Mouse (Mus musculus) Muller cell, postnatal 12 days (primary cell): ENCODE measurements at regions not wholly inside any gene's neighbourhood (a gene's known extent, or its start where the extent isn't known, plus 50 kb on each side); places are given as distances from the start of the nearest gene placed in this dataset.

Experiments
- DNase-seq: peaks from one replicate; pipeline ENCODE4 v3.0.0-alpha.2; 2015; ENCODE audit errors: inconsistent ontology term

DNA sequence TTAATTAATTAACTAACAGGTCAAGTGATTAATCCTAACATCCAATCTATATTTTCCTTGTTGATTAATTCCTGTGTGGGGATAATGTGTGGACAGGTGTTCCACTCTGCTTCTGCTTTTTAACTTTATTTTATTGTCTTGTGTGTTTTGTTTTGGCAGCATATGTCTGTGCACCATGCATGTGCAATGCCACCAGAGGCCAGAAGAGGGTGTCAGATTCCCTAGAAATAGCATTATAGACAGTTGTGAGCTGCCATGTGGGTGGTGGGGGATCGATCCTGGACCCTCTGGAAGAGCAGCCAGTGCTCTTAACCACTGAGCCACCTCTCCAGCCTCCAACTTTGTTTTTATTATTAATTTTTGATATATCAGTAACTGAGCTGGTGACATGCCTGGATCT lies 65.6 kb downstream of the En1 start:
- no peak for DNase-seq

DNA sequence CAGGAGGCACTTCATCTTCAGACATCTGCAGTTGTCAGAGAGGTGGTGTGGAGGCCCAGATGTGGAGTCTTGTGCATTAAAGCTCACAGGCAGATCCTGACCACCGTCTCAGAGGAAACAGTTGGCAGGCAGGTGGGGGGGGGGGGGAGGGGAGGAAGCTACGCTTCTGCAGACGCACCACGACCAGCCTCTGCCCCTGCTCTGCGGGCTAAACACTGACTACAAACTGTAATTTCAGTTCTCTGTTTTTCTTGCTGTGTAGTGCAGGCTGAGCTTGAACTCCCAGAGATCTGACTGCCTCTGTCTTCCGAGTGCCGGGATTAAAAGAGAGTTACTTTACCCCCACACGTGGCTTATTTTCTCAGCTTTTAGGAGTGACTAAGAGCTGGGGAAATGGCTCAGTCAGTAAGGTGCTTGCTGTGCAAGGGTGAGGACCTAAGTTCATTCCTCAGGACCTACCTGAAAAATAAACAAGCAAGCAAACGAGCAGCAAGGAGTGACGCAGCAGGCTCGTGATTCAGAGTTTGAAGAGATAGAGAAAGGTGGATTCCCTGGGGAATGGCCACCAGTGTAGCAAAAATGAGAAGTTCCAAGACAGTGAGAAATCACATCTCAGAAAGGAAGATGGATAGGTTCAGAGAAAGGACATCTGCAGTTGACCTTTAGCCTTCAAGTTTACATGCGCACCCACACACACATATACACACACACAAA lies 81.5 kb downstream of the En1 start:
- no peak for DNase-seq

GRCm38 (mm10) chr1:120685650-120686244 lies 83.5 kb downstream of the En1 start:
- DNase-seq, result no peak

GRCm38 (mm10) chr1:120691571-120691970 lies 89.4 kb downstream of the En1 start:
- DNase-seq, result no peak

DNA sequence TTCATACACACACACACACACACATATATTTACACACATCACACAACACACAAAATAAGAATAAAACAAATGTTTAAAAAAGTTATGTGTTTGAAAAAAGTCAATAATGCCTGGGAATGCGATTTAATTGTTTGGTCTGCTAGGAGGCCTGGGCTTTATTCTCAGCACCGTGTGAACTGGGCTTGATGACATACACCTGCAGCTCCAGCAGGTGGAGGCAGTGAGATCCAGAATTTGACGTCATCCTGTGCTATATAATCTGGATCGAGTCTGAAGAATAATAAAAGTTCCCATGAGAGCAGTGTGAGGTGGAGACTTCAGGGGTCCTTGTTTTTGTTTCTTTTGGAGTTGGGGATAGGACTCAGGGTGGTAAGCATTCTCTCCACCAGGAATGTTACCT lies 96.0 kb downstream of the En1 start:
- no peak for DNase-seq

GRCm38 (mm10) chr1:120704201-120704600 lies 102.0 kb downstream of the En1 start:
- no peak for DNase-seq

DNA sequence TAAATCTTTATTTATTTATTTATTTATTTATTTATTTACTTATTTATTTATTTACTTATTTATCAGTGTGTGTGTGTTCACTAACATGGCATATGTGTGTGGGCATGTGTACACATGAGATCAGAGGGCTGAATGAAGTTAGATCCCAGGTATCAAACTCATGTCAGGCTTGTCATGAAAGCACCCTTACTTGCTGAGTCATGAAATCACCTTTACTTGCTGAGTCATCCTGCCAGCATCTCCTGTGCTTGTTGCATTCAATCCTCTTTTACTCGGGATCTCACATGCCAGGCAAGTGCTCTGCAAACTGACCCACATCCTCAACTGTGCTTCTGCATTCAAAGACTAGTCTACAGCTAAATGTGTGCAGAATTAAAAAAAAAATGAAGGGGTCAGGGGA lies 103.8 kb downstream of the En1 start:
- DNase-seq, result no peak

GRCm38 (mm10) chr1:120708511-120708910 lies 106.3 kb downstream of the En1 start:
- no peak for DNase-seq

DNA sequence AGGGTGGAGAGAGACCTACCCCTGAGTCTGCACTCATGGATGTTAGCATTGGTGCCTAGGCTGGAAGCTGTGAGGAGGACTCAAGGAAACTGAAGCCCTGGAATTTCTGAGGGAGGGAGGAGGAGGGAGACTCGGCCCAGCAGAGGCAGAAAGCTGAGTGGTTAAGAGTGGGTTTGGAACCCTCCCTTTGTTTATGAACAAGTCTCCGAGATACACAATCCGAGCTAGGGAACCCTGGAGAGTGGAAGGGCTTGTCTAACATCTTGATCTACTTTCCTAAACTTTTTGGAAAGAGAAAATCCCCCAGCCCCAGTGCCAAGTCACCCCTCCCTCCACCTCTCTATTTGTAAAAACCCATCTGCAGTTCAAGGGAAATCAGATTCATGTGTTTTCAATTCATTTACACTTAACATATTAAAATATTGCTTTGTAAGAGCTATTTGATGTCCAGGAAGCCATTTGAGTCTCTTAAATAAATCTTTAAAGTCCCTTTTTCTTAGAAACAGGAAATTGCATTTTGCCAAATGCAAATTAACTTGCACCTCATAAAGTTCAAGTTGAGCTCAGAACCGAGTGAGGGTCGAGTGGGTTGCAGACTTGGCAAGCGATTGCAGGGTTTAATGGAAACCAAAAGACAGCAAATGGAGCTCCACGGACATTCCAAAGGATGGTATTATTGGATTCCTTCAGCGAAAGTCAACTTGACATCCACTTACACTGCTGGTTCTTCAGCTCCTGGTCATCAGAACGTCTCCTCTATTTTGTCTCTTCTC lies 113.1 kb downstream of the En1 start:
- no peak for DNase-seq

GRCm38 (mm10) chr1:120726777-120727176 lies 124.6 kb downstream of the En1 start:
- no peak for DNase-seq

DNA sequence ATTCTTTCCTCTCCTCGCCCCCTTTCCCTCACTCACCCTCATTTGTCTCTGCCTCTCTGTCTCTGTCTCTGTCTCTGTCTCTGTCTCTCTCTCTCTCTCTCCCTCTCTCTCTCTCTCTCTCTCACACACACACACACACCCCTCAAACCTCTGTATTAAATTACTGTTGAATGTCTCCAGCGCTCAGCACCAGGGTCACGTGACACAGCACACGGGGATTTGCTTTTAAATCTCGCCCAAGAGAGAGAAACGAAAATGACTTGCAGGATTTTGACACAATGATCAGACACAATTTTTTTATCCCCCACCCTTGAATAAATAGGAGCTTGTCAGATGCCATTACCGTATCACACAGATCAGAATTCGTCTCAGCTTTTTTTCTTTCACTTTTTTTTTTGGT lies 125.2 kb downstream of the En1 start:
- DNase-seq, result no peak

- no peak for DNase-seq
Measured at GRCm38 (mm10) chr1:120732003-120732402, 129.8 kb downstream of the En1 start.

GRCm38 (mm10) chr1:120733683-120734082 lies 131.5 kb downstream of the En1 start:
- no peak for DNase-seq

DNA sequence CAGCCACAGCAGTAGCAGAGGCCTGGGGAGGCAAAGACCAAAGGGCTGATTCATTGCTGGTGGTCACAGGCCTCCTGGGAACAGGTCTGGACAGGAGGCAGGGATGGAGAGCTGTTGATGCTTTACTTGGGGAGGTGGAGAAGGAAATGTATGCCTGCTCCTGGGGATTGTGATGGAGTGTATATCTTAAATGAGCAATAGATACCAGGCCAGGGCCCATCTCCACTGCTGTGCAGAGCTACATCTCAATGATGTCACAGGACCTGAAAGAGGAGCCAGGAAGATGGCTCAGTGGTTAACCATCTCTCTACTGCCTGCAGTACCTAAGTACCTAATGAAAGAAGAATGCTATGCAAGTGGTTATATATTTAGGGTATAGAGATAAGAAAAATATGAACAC lies 132.6 kb downstream of the En1 start:
- DNase-seq, result no peak

DNA sequence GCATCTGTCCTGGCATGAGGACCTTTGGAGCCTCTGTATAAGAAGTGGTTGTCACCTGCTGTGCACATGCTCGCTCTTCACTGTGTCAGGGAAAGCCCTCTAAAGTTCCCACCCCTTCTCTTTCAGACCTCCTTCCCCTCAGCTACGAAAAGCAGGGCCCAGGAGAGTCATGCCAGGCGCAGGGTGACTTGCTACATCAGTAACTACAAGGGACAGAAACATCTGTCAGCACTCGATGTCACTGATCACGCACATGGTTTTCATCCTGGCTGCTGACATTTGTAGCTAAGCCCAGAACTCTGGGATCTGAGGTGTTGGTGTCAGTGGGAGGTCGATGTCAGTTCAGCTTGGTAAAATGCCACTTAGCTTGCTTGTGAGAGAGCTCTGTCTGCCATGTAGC lies 137.3 kb downstream of the En1 start:
- no peak for DNase-seq

DNA sequence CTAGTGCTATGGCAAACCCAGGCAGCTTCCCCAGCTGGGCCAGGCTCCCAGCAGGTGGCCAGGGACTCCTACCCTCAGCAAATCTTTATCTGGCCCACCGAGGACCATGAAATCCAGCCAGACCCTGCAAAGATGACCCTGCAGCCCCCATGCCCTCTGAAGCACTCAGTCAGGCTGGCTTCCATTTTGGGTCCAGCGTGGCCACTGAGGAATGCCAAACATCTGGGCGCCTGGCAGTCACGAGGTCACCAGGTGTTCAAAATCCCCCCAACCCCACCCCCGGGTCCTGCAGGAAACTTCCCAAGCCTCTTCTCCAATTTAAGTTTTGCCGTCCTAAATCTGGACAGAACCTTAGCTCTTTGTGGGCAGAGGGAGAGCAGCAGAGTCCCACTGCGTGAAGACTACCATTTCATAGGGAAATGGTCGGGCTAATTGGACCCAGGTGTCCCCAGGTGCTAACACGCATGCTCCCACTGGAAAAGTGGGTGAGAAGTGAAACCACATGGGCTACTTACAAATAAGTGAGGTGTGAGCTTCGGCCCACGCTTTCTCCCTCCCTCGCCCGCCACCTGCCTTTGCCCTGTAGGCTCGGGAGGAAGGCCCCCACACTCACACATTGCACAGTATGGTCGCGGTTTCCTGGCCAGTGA lies 139.0 kb downstream of the En1 start:
- no peak for DNase-seq

- DNase-seq, result peak; percentile 40
Measured at GRCm38 (mm10) chr1:120748963-120749362, 146.7 kb downstream of the En1 start.

DNA sequence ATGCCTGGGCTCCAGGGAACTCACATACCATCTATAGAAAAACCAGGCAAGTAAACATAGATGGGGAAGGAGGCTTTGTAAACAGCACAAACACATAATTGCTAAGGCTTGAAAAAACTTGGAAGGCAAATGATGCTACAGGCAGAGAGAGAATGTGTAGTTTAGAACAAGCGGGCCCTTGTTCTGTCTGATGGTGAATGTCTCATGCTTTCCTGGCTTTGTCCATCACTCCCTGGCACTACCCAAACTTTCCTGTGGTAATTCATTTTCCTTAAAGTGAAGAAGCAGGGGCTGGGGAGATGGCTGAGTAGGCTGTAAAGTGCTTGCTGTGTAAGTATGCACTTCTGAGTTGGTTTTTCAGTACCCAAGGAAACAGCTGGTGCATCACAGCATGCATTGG lies 151.2 kb downstream of the En1 start:
- peak; percentile 64 for DNase-seq

- peak; percentile 75 for DNase-seq
Measured at GRCm38 (mm10) chr1:120754337-120754736, 152.1 kb downstream of the En1 start.

- peak; percentile 94 for DNase-seq
Measured at GRCm38 (mm10) chr1:120757283-120757821, 155.1 kb downstream of the En1 start.

DNA sequence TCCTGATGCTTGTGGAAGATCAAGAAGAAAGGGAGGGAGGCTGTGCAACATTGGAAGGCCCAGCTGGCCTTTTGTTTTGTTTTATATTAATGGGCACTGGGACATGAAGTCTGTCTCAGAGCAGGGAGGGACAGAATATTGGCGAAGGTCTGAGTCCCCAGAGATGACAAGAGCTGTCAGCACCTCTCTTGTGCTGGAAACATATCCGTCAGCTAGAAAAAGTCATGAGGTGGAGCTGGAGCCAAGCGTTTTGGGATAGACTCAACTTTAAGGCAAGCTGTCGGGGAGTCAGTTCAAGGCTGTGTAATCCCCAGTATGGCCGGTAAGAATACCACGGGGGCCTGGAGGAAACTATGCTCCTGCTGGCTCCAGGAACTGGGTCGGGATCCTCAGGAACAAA lies 156.0 kb downstream of the En1 start:
- no peak for DNase-seq

GRCm38 (mm10) chr1:120758762-120759161 lies 156.5 kb downstream of the En1 start:
- DNase-seq, result peak; percentile 51
